Mouse (Mus musculus): ENCODE results near the gene Cbl. TPM values are rescaled to one million over a fixed set of nuclear protein-coding genes. Genes with fewer than 3 reads are reported as not detected.
A peak's percentile ranks its signal among the peaks of the same experiment; 100 is the strongest.

Cbl gene
- polyA plus RNA-seq, 1 experiment = 22.8 TPM

DNA sequence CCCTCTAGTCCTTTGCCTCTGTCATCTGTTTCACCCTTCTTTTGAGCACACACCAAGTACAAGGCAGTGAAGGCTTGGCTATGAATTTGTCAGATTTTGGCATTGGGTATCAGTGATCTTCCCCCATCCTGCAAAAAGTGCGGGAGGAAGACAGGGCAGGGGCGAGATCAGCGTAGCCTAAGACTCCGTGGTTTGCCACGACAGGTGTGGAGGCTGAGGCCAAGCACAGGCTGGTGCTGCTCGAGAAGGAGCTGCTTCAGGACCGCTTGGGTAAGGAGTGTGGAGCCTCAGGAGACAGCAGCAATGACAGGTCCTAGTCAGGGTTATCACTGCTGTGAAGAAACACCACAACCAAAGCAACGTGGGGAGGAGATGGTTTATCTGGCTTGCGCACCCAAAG is 7.6 kb upstream of the Cbl start:
- TF ChIP-seq POLR2A (IDR thresholded peaks at IDR 0.05; ENCODE audit: extremely low read depth, insufficient read depth, low read length) (no peak), CTCF (IDR thresholded peaks at IDR 0.05; ENCODE audit: extremely low read depth, insufficient read depth, low read length) (no peak)
- Histone ChIP-seq H3K4me1 (ENCODE audit: control insufficient read depth, insufficient read depth, low read length) (no peaks in the 10 kb centered on the region), H3K27ac (ENCODE audit: insufficient read depth, low read length) (no peak overlapping the region), H3K4me3 (ENCODE audit: insufficient read depth, low read length) (no peak overlapping the region)

DNA sequence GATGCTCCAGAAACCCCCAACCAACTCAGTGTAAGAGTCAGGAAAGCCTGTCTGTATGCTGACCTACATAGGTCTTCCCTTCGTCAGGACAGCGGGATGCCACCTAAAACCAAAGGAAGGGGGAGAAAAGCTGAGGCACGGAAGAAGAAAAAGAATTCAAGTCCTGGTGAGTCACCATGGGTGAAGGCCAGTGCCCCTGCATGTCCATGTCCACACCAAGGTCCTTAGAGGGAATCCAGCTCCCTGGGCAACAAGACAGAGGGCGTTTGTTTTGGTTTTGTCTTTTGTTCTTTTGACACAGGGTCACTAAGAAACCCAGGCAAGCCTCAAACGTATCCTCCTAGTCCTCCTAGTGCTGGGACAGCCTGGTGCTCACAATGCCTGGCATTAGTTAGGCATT is 7.1 kb upstream of the Cbl start:
- TF ChIP-seq POLR2A (IDR thresholded peaks at IDR 0.05; ENCODE audit: extremely low read depth, insufficient read depth, low read length) (no peak), CTCF (IDR thresholded peaks at IDR 0.05; ENCODE audit: extremely low read depth, insufficient read depth, low read length) (no peak)
- Histone ChIP-seq H3K27ac (ENCODE audit: insufficient read depth, low read length) (no peak overlapping the region), H3K4me3 (ENCODE audit: insufficient read depth, low read length) (no peak overlapping the region), H3K4me1 (ENCODE audit: control insufficient read depth, insufficient read depth, low read length) (no peaks in the 10 kb centered on the region)

- H3K27ac ChIP-seq (ENCODE audit: insufficient read depth, low read length) = no peak within 1 kb of the TSS
- no peaks in the 10 kb centered on the region for H3K4me1 ChIP-seq (ENCODE audit: control insufficient read depth, insufficient read depth, low read length)
- no peak within 1 kb of the TSS for H3K4me3 ChIP-seq (ENCODE audit: insufficient read depth, low read length)
- no peak for TF ChIP-seq CTCF (IDR thresholded peaks at IDR 0.05; ENCODE audit: extremely low read depth, insufficient read depth, low read length)
- no peak for TF ChIP-seq POLR2A (IDR thresholded peaks at IDR 0.05; ENCODE audit: extremely low read depth, insufficient read depth, low read length)
These were observed 6.5 kb upstream of the Cbl start, which contains the start of gene Ccdc153 for GRCm38 (mm10) chr9:44240399-44240798. Gene Ccdc153 (plus strand): TSS chr9:44240676.

- Histone ChIP-seq H3K27ac (ENCODE audit: insufficient read depth, low read length) (no peak overlapping the region), H3K4me3 (ENCODE audit: insufficient read depth, low read length) (no peak overlapping the region), H3K4me1 (ENCODE audit: control insufficient read depth, insufficient read depth, low read length) (no peaks in the 10 kb centered on the region)
- peak; percentile 70 for TF ChIP-seq CTCF (IDR thresholded peaks at IDR 0.05; ENCODE audit: extremely low read depth, insufficient read depth, low read length)
- no peak for TF ChIP-seq POLR2A (IDR thresholded peaks at IDR 0.05; ENCODE audit: extremely low read depth, insufficient read depth, low read length)
These were observed 5.6 kb upstream of the Cbl start for GRCm38 (mm10) chr9:44239447-44239846.

DNA sequence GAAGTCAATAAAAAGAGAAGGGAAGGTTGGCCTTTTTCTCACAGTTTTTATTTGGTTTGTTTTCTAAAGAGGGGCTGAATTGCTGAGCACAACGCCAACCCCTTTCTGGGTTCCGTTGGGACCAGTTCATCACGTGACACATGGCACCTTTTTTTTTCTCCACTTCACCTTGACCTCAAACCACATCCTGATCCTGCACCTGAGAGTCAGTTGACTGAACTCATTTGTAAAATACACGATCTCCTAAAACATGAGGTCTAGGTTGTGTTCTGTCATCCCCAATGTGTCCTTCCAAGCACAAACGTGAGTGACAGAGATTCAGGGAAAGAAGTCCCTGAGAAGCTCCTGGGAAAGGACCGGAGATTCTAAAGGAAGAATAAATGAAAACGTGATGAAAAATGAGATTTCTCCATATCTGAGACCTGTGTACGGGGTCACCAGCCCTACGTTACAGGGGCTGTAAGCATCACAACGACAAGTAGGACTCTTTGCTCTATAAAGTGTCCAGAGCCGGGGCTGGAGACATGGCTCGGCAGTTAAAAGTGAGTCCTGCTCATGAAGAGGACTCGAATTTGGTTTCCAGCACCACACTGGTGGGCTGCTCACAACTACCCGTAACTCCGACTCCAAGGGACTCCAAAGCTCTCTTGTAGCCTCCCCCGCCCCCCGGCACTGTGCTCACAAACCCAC is 4.8 kb upstream of the Cbl start:
- Histone ChIP-seq H3K4me1 (ENCODE audit: control insufficient read depth, insufficient read depth, low read length) (no peaks in the 10 kb centered on the region), H3K4me3 (ENCODE audit: insufficient read depth, low read length) (no peak overlapping the region), H3K27ac (ENCODE audit: insufficient read depth, low read length) (no peak overlapping the region)
- no peak for TF ChIP-seq CTCF (IDR thresholded peaks at IDR 0.05; ENCODE audit: extremely low read depth, insufficient read depth, low read length)
- no peak for TF ChIP-seq POLR2A (IDR thresholded peaks at IDR 0.05; ENCODE audit: extremely low read depth, insufficient read depth, low read length)

GRCm38 (mm10) chr9:44237128-44237527 is 3.3 kb upstream of the Cbl start:
- Histone ChIP-seq H3K27ac (ENCODE audit: insufficient read depth, low read length) (no peak overlapping the region), H3K4me1 (ENCODE audit: control insufficient read depth, insufficient read depth, low read length) (peaks cover under 1% of the 10 kb centered on the region; the same call in 1 of the 2 replicates), H3K4me3 (ENCODE audit: insufficient read depth, low read length) (no peak overlapping the region)
- TF ChIP-seq POLR2A (IDR thresholded peaks at IDR 0.05; ENCODE audit: extremely low read depth, insufficient read depth, low read length) (no peak), CTCF (IDR thresholded peaks at IDR 0.05; ENCODE audit: extremely low read depth, insufficient read depth, low read length) (no peak)

DNA sequence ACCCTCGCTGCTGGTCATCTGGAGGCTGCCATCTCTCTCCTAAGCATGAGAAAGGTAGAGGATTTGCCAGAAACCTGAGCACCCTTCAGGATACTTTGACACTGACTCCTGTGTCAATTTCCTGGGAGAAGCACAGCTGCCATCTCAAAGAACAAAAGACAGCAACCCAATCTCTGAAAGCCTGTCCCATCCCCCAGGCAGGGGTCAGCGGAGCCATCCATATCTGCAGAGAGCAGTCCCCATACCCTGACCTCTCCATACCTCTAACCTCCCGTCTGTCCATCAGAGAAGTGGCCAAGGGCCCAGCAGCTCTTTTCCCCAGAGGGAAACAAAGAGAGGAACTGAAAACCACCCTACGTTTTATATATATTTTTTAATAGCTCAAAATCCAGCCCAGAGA is 2.8 kb upstream of the Cbl start:
- TF ChIP-seq POLR2A (IDR thresholded peaks at IDR 0.05; ENCODE audit: extremely low read depth, insufficient read depth, low read length) = no peak
- no peak for TF ChIP-seq CTCF (IDR thresholded peaks at IDR 0.05; ENCODE audit: extremely low read depth, insufficient read depth, low read length)
- Histone ChIP-seq H3K4me1 (ENCODE audit: control insufficient read depth, insufficient read depth, low read length) (peaks cover 2% of the 10 kb centered on the region; the same call in 1 of the 2 replicates), H3K4me3 (ENCODE audit: insufficient read depth, low read length) (no peak overlapping the region), H3K27ac (ENCODE audit: insufficient read depth, low read length) (no peak overlapping the region)

GRCm38 (mm10) chr9:44234479-44235427 is 904 bp upstream of the Cbl start:
- TF ChIP-seq CTCF (IDR thresholded peaks at IDR 0.05; ENCODE audit: extremely low read depth, insufficient read depth, low read length) = no peak
- TF ChIP-seq POLR2A (IDR thresholded peaks at IDR 0.05; ENCODE audit: extremely low read depth, insufficient read depth, low read length) = no peak
- no peak overlapping the region for H3K27ac ChIP-seq (ENCODE audit: insufficient read depth, low read length)
- peak overlapping the region; percentile 94 for H3K4me3 ChIP-seq (ENCODE audit: insufficient read depth, low read length)
- H3K4me1 ChIP-seq (ENCODE audit: control insufficient read depth, insufficient read depth, low read length) = peaks cover 5% of the 10 kb centered on the region; the same call in 1 of the 2 replicates

DNA sequence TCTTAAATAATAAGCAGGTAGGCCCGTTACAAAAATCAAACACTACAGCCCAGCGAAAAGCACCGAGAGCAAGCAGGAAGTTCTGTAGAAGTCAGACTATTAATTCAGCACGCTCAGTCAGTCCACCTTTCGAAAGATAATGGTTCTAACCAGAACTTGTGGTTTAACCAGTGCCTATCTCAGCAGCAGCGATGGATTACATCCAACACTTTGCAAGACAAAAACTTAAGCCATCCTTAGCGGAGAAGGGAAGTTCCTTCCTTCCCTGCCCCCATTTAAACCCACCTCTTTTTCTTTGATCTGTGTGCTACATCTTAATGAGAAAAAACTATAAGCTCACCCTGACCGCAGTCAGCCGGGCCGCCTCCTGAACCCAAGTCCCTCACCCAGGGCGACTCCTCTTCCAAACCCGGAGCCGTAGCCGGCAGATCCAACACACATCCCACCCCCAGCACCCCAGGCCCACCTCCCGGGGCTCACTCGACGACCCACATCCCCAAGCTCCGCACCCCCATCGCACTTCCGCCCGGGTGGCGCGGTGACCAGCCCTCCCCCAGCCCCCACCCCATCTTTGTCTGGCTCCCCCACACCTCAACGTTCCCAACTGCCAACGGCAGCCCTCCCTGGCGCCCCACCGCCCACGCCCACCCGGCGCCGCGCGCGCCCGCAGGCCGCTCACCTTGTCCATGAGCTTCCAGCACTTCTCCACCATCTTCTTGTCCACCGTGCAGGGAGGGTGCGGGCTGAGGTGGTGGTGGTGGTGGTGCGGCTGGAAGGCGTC is 638 bp downstream of the Cbl start:
- TF ChIP-seq POLR2A (IDR thresholded peaks at IDR 0.05; ENCODE audit: extremely low read depth, insufficient read depth, low read length) (no peak), CTCF (IDR thresholded peaks at IDR 0.05; ENCODE audit: extremely low read depth, insufficient read depth, low read length) (no peak)
- Histone ChIP-seq H3K27ac (ENCODE audit: insufficient read depth, low read length) (peak overlapping the region; percentile 64), H3K4me3 (ENCODE audit: insufficient read depth, low read length) (peak overlapping the region; percentile 94), H3K4me1 (ENCODE audit: control insufficient read depth, insufficient read depth, low read length) (peaks cover 5% of the 10 kb centered on the region; the same call in 1 of the 2 replicates)

Measured in cortical plate, adult 2 months (tissue).